Mouse (Mus musculus) MEL (cell line): ENCODE data around the gene Tead1. TPM values are rescaled to one million over a fixed set of nuclear protein-coding genes. Genes with fewer than 3 reads are reported as not detected.

Experiments used
- DNase-seq: peaks from one replicate; pipeline ENCODE4 v3.0.0; 2011; ENCODE audit warnings: low read depth, low spot score
- H3K27ac ChIP-seq: 2 replicates; pipeline ENCODE4 v1.5.1; 2012; ENCODE audit warnings: low read depth, mild to moderate bottlenecking, control low read depth, low read length, moderate library complexity; ENCODE audit not compliant: control insufficient read depth
- H3K27me3 ChIP-seq, 2 experiments: fragments of 150-350 bp in 1 of 2; sonication (generic) in 1 of 2; 2 replicates each; pipeline ENCODE4 v1.6.1; 2012; ENCODE audit warnings: low read length in 2 of 2, mild to moderate bottlenecking in 2 of 2, improper control_type of control experiment in 1 of 2, moderate library complexity in 1 of 2; ENCODE audit not compliant: insufficient read depth in 2 of 2, control insufficient read depth in 1 of 2
- H3K36me3 ChIP-seq, 2 experiments: 2 replicates each; pipeline ENCODE4 v1.6.1; 2012 to 2014; ENCODE audit warnings: low read length in 2 of 2, improper control_type of control experiment in 1 of 2, inconsistent platforms in 1 of 2, mild to moderate bottlenecking in 1 of 2; ENCODE audit not compliant: insufficient read depth in 2 of 2, control insufficient read depth in 1 of 2
- H3K4me1 ChIP-seq, 2 experiments: fragments of 150-350 bp in 1 of 2; sonication (generic) in 1 of 2; 2 replicates each; pipeline ENCODE4 v1.6.1; 2012; ENCODE audit warnings: low read length in 2 of 2, improper control_type of control experiment in 1 of 2, mild to moderate bottlenecking in 1 of 2; ENCODE audit not compliant: insufficient read depth in 2 of 2, control insufficient read depth in 1 of 2
- H3K4me3 ChIP-seq, 2 experiments: fragments of 150-350 bp in 1 of 2; sonication (generic) in 1 of 2; 2 replicates each; pipeline ENCODE4 v1.5.1; 2012; ENCODE audit warnings: low read depth in 2 of 2, low read length in 2 of 2, mild to moderate bottlenecking in 2 of 2, moderate library complexity in 2 of 2, control low read depth in 1 of 2, improper control_type of control experiment in 1 of 2; ENCODE audit not compliant: control insufficient read depth in 1 of 2, insufficient read depth in 1 of 2
- H3K79me2 ChIP-seq: 2 replicates; pipeline ENCODE4 v1.6.1; 2012; ENCODE audit warnings: mild to moderate bottlenecking, low read length, moderate library complexity; ENCODE audit not compliant: control insufficient read depth, poor library complexity, insufficient read depth
- H3K9ac ChIP-seq: 2 replicates; pipeline ENCODE4 v1.6.1; 2012; ENCODE audit warnings: low read depth, mild to moderate bottlenecking, control low read depth, low read length, moderate library complexity; ENCODE audit not compliant: control insufficient read depth, poor library complexity, severe bottlenecking
- H3K9me3 ChIP-seq: fragments of 150-350 bp; sonication (generic); replicated peaks from 2 replicates; pipeline ENCODE4 v1.6.1; 2012; ENCODE audit warnings: mild to moderate bottlenecking, low read length, improper control_type of control experiment, moderate library complexity; ENCODE audit not compliant: insufficient read depth
- CHD1 ChIP-seq: IDR thresholded peaks from 2 replicates; pipeline ENCODE4 v1.6.1; 2012; ENCODE audit warnings: low read depth, mild to moderate bottlenecking, inconsistent platforms, low read length, improper control_type of control experiment
- CHD2 ChIP-seq: IDR thresholded peaks from 2 replicates; pipeline ENCODE4 v1.6.1; 2011; ENCODE audit warnings: low read length, improper control_type of control experiment
- ELF1 ChIP-seq: IDR thresholded peaks from 2 replicates; pipeline ENCODE4 v1.6.1; 2014; ENCODE audit warnings: low read depth, mild to moderate bottlenecking, inconsistent platforms, low read length, improper control_type of control experiment, moderate library complexity
- HCFC1 ChIP-seq: IDR thresholded peaks from 2 replicates; pipeline ENCODE4 v1.6.1; 2012; ENCODE audit warnings: low read depth, mild to moderate bottlenecking, inconsistent platforms, low read length, improper control_type of control experiment, moderate library complexity
- JUND ChIP-seq: IDR thresholded peaks from 2 replicates; pipeline ENCODE4 v1.6.1; 2011; ENCODE audit warnings: low read depth, mild to moderate bottlenecking, improper control_type of control experiment, low read length
- KAT2A ChIP-seq: conservative IDR thresholded peaks from 2 replicates; pipeline ENCODE4 v1.6.1; 2012; ENCODE audit warnings: low read depth, low read length, improper control_type of control experiment, inconsistent platforms
- MAX ChIP-seq: IDR thresholded peaks from 2 replicates; pipeline ENCODE4 v1.6.1; 2011; ENCODE audit warnings: low read length, improper control_type of control experiment
- MEF2A ChIP-seq: IDR thresholded peaks from 2 replicates; pipeline ENCODE4 v1.6.1; 2014; ENCODE audit warnings: low read depth, mild to moderate bottlenecking, inconsistent platforms, low read length, improper control_type of control experiment; ENCODE audit not compliant: poor library complexity, insufficient replicate concordance, severe bottlenecking; ENCODE audit errors: extremely low read depth
- MYC ChIP-seq: IDR thresholded peaks from 2 replicates; pipeline ENCODE4 v1.6.1; 2011; ENCODE audit warnings: low read depth, mild to moderate bottlenecking, low read length, improper control_type of control experiment, moderate library complexity
- NRF1 ChIP-seq: IDR thresholded peaks from 2 replicates; pipeline ENCODE4 v1.6.1; 2014; ENCODE audit warnings: low read depth, mild to moderate bottlenecking, inconsistent platforms, low read length, improper control_type of control experiment, moderate library complexity; ENCODE audit not compliant: poor library complexity, insufficient read depth, severe bottlenecking
- POLR2A ChIP-seq, 2 experiments: IDR thresholded peaks; 2 replicates each; pipeline ENCODE4 v1.6.1; 2011 to 2012; ENCODE audit warnings: low read length in 2 of 2, mild to moderate bottlenecking in 2 of 2, control low read depth in 1 of 2, improper control_type of control experiment in 1 of 2, low read depth in 1 of 2, moderate library complexity in 1 of 2; ENCODE audit not compliant: control insufficient read depth in 1 of 2, insufficient read depth in 1 of 2, poor library complexity in 1 of 2
- RCOR1 ChIP-seq: IDR thresholded peaks from 2 replicates; pipeline ENCODE4 v1.6.1; 2012; ENCODE audit warnings: low read depth, mild to moderate bottlenecking, inconsistent platforms, low read length, improper control_type of control experiment
- SMC3 ChIP-seq: IDR thresholded peaks from 2 replicates; pipeline ENCODE4 v1.6.1; 2011; ENCODE audit warnings: low read depth, low read length, improper control_type of control experiment
- TCF12 ChIP-seq: IDR thresholded peaks from 2 replicates; pipeline ENCODE4 v1.6.1; 2014; ENCODE audit warnings: low read depth, mild to moderate bottlenecking, inconsistent platforms, low read length, improper control_type of control experiment, moderate library complexity
- UBTF ChIP-seq: IDR thresholded peaks from 2 replicates; pipeline ENCODE4 v1.6.1; 2012; ENCODE audit warnings: low read depth, mild to moderate bottlenecking, inconsistent platforms, low read length, improper control_type of control experiment, moderate library complexity, borderline replicate concordance; ENCODE audit not compliant: insufficient read depth
- ZC3H11A ChIP-seq: IDR thresholded peaks from 2 replicates; pipeline ENCODE4 v1.6.1; 2012; ENCODE audit warnings: low read depth, mild to moderate bottlenecking, inconsistent platforms, low read length, improper control_type of control experiment
- ZKSCAN1 ChIP-seq: IDR thresholded peaks from 2 replicates; pipeline ENCODE4 v1.6.1; 2012; ENCODE audit warnings: low read depth, mild to moderate bottlenecking, inconsistent platforms, low read length, improper control_type of control experiment, moderate library complexity
- polyA plus RNA-seq, 2 experiments: library from polyadenylated mRNA; stranded (reverse) in 1 of 2; unstranded in 1 of 2; fragments of >175 nt in 1 of 2; fragments of >200 nt in 1 of 2; gene quantifications; 2 replicates each; pipeline versions ENCODE4 v1.2.1 to v1.2.4; 2012; ENCODE audit warnings: low replicate concordance in 2 of 2, low read depth in 1 of 2; ENCODE audit not compliant: insufficient read length in 2 of 2, insufficient read depth in 1 of 2, missing spikeins in 1 of 2
- total RNA-seq: library from RNA; depleted of rRNA; stranded (reverse); fragments of 300-350 nt; gene quantifications from 2 replicates; pipeline ENCODE4 v1.2.3, GENCODE M21; 2012

Gene Tead1
- total and polyA plus RNA-seq, 3 experiments: not detected

DNA sequence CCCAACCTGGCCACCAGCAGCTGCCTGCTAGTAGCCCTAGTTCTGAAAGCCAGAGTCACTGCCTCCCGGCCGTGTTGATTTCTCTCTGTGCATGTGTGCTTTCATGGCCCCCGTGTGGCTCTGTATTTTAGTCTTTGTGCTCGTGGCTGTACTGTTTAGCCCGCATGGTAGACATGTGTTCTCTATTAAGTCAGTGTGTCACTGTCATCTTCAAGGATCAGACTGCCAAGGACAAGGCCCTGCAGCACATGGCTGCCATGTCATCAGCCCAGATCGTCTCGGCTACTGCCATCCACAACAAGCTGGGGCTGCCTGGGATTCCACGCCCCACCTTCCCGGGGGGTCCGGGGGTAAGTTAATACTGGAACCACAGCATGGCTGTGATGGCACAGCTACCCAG is 177.5 kb downstream of the Tead1 start:
- no peak overlapping the region for H3K27ac ChIP-seq
- DNase-seq: no peak
- no peaks in the 10 kb centered on the region for H3K27me3 ChIP-seq

DNA sequence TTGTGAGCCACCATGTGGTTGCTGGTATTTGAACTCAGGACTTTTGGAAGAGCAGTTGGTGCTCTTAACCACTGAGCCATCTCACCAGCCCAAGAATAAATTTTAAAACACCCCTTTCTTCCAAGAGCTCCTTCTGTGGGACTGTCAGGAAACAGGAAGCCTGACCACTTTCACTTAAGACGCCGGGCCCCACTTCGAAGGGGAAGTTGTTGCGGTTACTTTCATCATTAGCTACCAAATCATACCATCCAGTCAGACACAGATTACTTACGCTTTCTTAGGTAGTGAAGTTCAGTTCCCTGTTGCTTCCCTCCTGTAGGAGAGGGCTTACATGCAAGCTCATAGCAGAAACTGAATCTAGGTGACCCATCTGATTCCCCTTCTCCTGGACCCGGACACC is 180.8 kb downstream of the Tead1 start:
- no peak overlapping the region for H3K27ac ChIP-seq
- no peak for TF ChIP-seq JUND
- TF ChIP-seq ZKSCAN1: no peak
- no peak for TF ChIP-seq SMC3
- TF ChIP-seq KAT2A: no peak
- TF ChIP-seq POLR2A (IDR thresholded peaks at IDR 0.05; ENCODE audit: control insufficient read depth in 1 of 2, insufficient read depth in 1 of 2, low read depth in 1 of 2, low read length in 2 of 2, poor library complexity in 1 of 2): no peak
- no peak for TF ChIP-seq TCF12
- TF ChIP-seq MEF2A: no peak
- no peak for TF ChIP-seq MAX
- no peak for TF ChIP-seq CHD1
- TF ChIP-seq MYC: no peak
- no peak for TF ChIP-seq RCOR1
- TF ChIP-seq, all 39 proteins: peak for 0
- H3K36me3 ChIP-seq: no peaks in the 10 kb centered on the region
- no peaks in the 10 kb centered on the region for H3K4me1 ChIP-seq
- DNase-seq: no peak
- H3K9me3 ChIP-seq: no peaks in the 10 kb centered on the region; the same call in 1 of the 2 replicates
- no peak overlapping the region for H3K9ac ChIP-seq
- H3K4me3 ChIP-seq: no peak overlapping the region
- no peaks in the 10 kb centered on the region for H3K79me2 ChIP-seq
- H3K27me3 ChIP-seq: no peaks in the 10 kb centered on the region

More for the DNA sequence above, 177.5 kb downstream of the Tead1 start:
- TF ChIP-seq ZC3H11A: no peak
- no peaks in the 10 kb centered on the region for H3K4me1 ChIP-seq
- no peaks in the 10 kb centered on the region for H3K9me3 ChIP-seq
- no peaks in the 10 kb centered on the region for H3K79me2 ChIP-seq
- H3K4me3 ChIP-seq: no peak overlapping the region
- H3K9ac ChIP-seq: no peak overlapping the region
- no peaks in the 10 kb centered on the region for H3K36me3 ChIP-seq

DNA sequence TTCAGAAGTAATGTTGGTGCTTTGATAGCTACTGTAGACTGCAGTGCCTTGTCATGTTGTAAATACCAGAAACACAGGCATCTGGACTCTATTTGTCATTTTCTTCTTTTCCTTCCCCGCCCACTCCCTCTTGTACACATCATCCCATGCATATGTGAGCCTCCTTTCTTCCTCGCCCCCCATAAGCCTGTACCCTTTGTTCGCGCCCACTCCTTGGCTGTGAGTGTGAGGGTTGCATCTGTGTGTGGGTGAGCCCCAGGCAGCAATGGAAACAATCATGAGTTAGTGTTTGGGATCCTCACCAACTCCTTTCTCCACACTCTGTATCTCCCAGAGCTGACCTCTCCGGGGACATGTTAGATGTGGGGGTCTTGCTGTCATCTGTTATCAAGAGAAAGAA is 183.0 kb downstream of the Tead1 start:
- no peaks in the 10 kb centered on the region for H3K4me1 ChIP-seq
- no peaks in the 10 kb centered on the region for H3K27me3 ChIP-seq
- H3K79me2 ChIP-seq: no peaks in the 10 kb centered on the region
- H3K36me3 ChIP-seq: no peaks in the 10 kb centered on the region
- H3K9me3 ChIP-seq: no peaks in the 10 kb centered on the region; the same call in 1 of the 2 replicates
- H3K4me3 ChIP-seq: no peak overlapping the region
- H3K9ac ChIP-seq: no peak overlapping the region
- no peak overlapping the region for H3K27ac ChIP-seq
- no peak for DNase-seq
- TF ChIP-seq CHD2 (no peak), HCFC1 (no peak), UBTF (no peak), NRF1 (no peak), ELF1 (no peak), ZC3H11A (no peak)
